Mouse (Mus musculus): Measurements from ENCODE around the gene Gm11568. TPM values are rescaled to one million over a fixed set of nuclear protein-coding genes. Genes with fewer than 3 reads are reported as not detected.

The Gm11568 gene
- polyA plus RNA-seq, 1 experiment, result not detected

GRCm38 (mm10) chr11:99907620-99908019, 49.9 kb downstream of the Gm11568 start, which contains the start of gene Krtap31-1:
TSS of gene Krtap31-1 (plus strand) at chr11:99907920.
- TF ChIP-seq CTCF (IDR thresholded peaks at IDR 0.05; ENCODE audit: insufficient read depth, low read depth, low read length), result no peak
- no peak for TF ChIP-seq POLR2A (IDR thresholded peaks at IDR 0.05; ENCODE audit: insufficient read depth, low read depth, low read length)
- no peak within 1 kb of the TSS for H3K27ac ChIP-seq (ENCODE audit: insufficient read depth, low read depth, low read length)
- 91% methylated on average over 2 of the region's 2 CpGs for WGBS
- H3K4me3 ChIP-seq (ENCODE audit: insufficient read depth, low read depth, low read length), result no peak within 1 kb of the TSS
- no peaks in the 10 kb centered on the region for H3K4me1 ChIP-seq (ENCODE audit: control insufficient read depth, insufficient read depth, low read length)

Other genes with a start within 250 kb of the Gm11568 start
- gene Gm11937, start 247.7 kb upstream of the Gm11568 start, polyA plus RNA-seq (2012; ENCODE audit: insufficient read depth, insufficient read length, low replicate concordance, missing spikeins), result not detected in 2 replicates
- not detected in 2 replicates for gene Krtap2-4, start 243.1 kb upstream of the Gm11568 start, polyA plus RNA-seq (2012; ENCODE audit: insufficient read depth, insufficient read length, low replicate concordance, missing spikeins)
- not detected in 2 replicates for gene Gm11562, start 237.5 kb upstream of the Gm11568 start, polyA plus RNA-seq (2012; ENCODE audit: insufficient read depth, insufficient read length, low replicate concordance, missing spikeins)
- not detected in 2 replicates for gene Krtap4-1, start 229.7 kb upstream of the Gm11568 start, polyA plus RNA-seq (2012; ENCODE audit: insufficient read depth, insufficient read length, low replicate concordance, missing spikeins)
- not detected in 2 replicates for gene Krtap4-2, start 222.8 kb upstream of the Gm11568 start, polyA plus RNA-seq (2012; ENCODE audit: insufficient read depth, insufficient read length, low replicate concordance, missing spikeins)
- not detected in 2 replicates for gene Krtap4-7, start 213.8 kb upstream of the Gm11568 start, polyA plus RNA-seq (2012; ENCODE audit: insufficient read depth, insufficient read length, low replicate concordance, missing spikeins)
- not detected in 2 replicates for gene Gm11555, start 207.7 kb upstream of the Gm11568 start, polyA plus RNA-seq (2012; ENCODE audit: insufficient read depth, insufficient read length, low replicate concordance, missing spikeins)
- not detected in 2 replicates for gene Gm11563, start 199.0 kb upstream of the Gm11568 start, polyA plus RNA-seq (2012; ENCODE audit: insufficient read depth, insufficient read length, low replicate concordance, missing spikeins)
- gene Krtap4-6, start 192.0 kb upstream of the Gm11568 start, polyA plus RNA-seq (2012; ENCODE audit: insufficient read depth, insufficient read length, low replicate concordance, missing spikeins), result not detected in 2 replicates
- not detected in 2 replicates for gene Gm14190, start 167.2 kb upstream of the Gm11568 start, polyA plus RNA-seq (2012; ENCODE audit: insufficient read depth, insufficient read length, low replicate concordance, missing spikeins)
- not detected in 2 replicates for gene Gm14180, start 123.6 kb upstream of the Gm11568 start, polyA plus RNA-seq (2012; ENCODE audit: insufficient read depth, insufficient read length, low replicate concordance, missing spikeins)
- not detected in 2 replicates for gene Gm11595, start 85.0 kb upstream of the Gm11568 start, polyA plus RNA-seq (2012; ENCODE audit: insufficient read depth, insufficient read length, low replicate concordance, missing spikeins)
- gene Krtap4-8, start 77.2 kb upstream of the Gm11568 start, polyA plus RNA-seq (2012; ENCODE audit: insufficient read depth, insufficient read length, low replicate concordance, missing spikeins), result not detected in 2 replicates
- not detected in 2 replicates for gene Krtap4-9, start 72.7 kb upstream of the Gm11568 start, polyA plus RNA-seq (2012; ENCODE audit: insufficient read depth, insufficient read length, low replicate concordance, missing spikeins)
- not detected in 2 replicates for gene Gm11596, start 64.5 kb upstream of the Gm11568 start, polyA plus RNA-seq (2012; ENCODE audit: insufficient read depth, insufficient read length, low replicate concordance, missing spikeins)
- not detected in 2 replicates for gene Gm11569, start 59.0 kb upstream of the Gm11568 start, polyA plus RNA-seq (2012; ENCODE audit: insufficient read depth, insufficient read length, low replicate concordance, missing spikeins)
- gene Gm11554, start 53.5 kb upstream of the Gm11568 start, polyA plus RNA-seq (2012; ENCODE audit: insufficient read depth, insufficient read length, low replicate concordance, missing spikeins), result not detected in 2 replicates
- not detected in 2 replicates for gene Krtap4-13, start 48.0 kb upstream of the Gm11568 start, polyA plus RNA-seq (2012; ENCODE audit: insufficient read depth, insufficient read length, low replicate concordance, missing spikeins)
- gene Gm11564, start 42.3 kb upstream of the Gm11568 start, polyA plus RNA-seq (2012; ENCODE audit: insufficient read depth, insufficient read length, low replicate concordance, missing spikeins), result not detected in 2 replicates
- gene 2300003K06Rik, start 19.9 kb upstream of the Gm11568 start, polyA plus RNA-seq (2012; ENCODE audit: insufficient read depth, insufficient read length, low replicate concordance, missing spikeins), result not detected in 2 replicates
- not detected in 2 replicates for gene Krtap4-16, start 6.3 kb upstream of the Gm11568 start, polyA plus RNA-seq (2012; ENCODE audit: insufficient read depth, insufficient read length, low replicate concordance, missing spikeins)
- not detected in 2 replicates for gene Gm11559, start 6.6 kb downstream of the Gm11568 start, polyA plus RNA-seq (2012; ENCODE audit: insufficient read depth, insufficient read length, low replicate concordance, missing spikeins)
- gene Krtap9-1, start 15.5 kb downstream of the Gm11568 start, polyA plus RNA-seq (2012; ENCODE audit: insufficient read depth, insufficient read length, low replicate concordance, missing spikeins), result not detected in 2 replicates
- gene Gm11567, start 21.3 kb downstream of the Gm11568 start, polyA plus RNA-seq (2012; ENCODE audit: insufficient read depth, insufficient read length, low replicate concordance, missing spikeins), result not detected in 2 replicates
- not detected in 2 replicates for gene Krtap31-1, start 50.0 kb downstream of the Gm11568 start, polyA plus RNA-seq (2012; ENCODE audit: insufficient read depth, insufficient read length, low replicate concordance, missing spikeins)
- gene Gm11565, start 56.8 kb downstream of the Gm11568 start, polyA plus RNA-seq (2012; ENCODE audit: insufficient read depth, insufficient read length, low replicate concordance, missing spikeins), result not detected in 2 replicates
- not detected in 2 replicates for gene Krtap31-2, start 78.4 kb downstream of the Gm11568 start, polyA plus RNA-seq (2012; ENCODE audit: insufficient read depth, insufficient read length, low replicate concordance, missing spikeins)
- gene Krtap9-5, start 90.6 kb downstream of the Gm11568 start, polyA plus RNA-seq (2012; ENCODE audit: insufficient read depth, insufficient read length, low replicate concordance, missing spikeins), result not detected in 2 replicates
- gene Krtap29-1, start 121.1 kb downstream of the Gm11568 start, polyA plus RNA-seq (2012; ENCODE audit: insufficient read depth, insufficient read length, low replicate concordance, missing spikeins), result not detected in 2 replicates
- not detected in 2 replicates for gene Krtap16-1, start 128.7 kb downstream of the Gm11568 start, polyA plus RNA-seq (2012; ENCODE audit: insufficient read depth, insufficient read length, low replicate concordance, missing spikeins)
- gene Krtap17-1, start 136.1 kb downstream of the Gm11568 start, polyA plus RNA-seq (2012; ENCODE audit: insufficient read depth, insufficient read length, low replicate concordance, missing spikeins), result not detected in 2 replicates
- not detected in 2 replicates for gene Krt33a, start 158.3 kb downstream of the Gm11568 start, polyA plus RNA-seq (2012; ENCODE audit: insufficient read depth, insufficient read length, low replicate concordance, missing spikeins)
- not detected in 2 replicates for gene Krt33b, start 172.0 kb downstream of the Gm11568 start, polyA plus RNA-seq (2012; ENCODE audit: insufficient read depth, insufficient read length, low replicate concordance, missing spikeins)
- gene Krt34, start 183.6 kb downstream of the Gm11568 start, polyA plus RNA-seq (2012; ENCODE audit: insufficient read depth, insufficient read length, low replicate concordance, missing spikeins), result not detected in 2 replicates
- gene Krt31, start 192.6 kb downstream of the Gm11568 start, polyA plus RNA-seq (2012; ENCODE audit: insufficient read depth, insufficient read length, low replicate concordance, missing spikeins), result not detected in 2 replicates
- gene Krt32, start 230.3 kb downstream of the Gm11568 start, polyA plus RNA-seq (2012; ENCODE audit: insufficient read depth, insufficient read length, low replicate concordance, missing spikeins), result not detected in 2 replicates
- not detected in 2 replicates for gene Krt35, start 238.3 kb downstream of the Gm11568 start, polyA plus RNA-seq (2012; ENCODE audit: insufficient read depth, insufficient read length, low replicate concordance, missing spikeins)
- not detected in 2 replicates for gene Krt36, start 247.7 kb downstream of the Gm11568 start, polyA plus RNA-seq (2012; ENCODE audit: insufficient read depth, insufficient read length, low replicate concordance, missing spikeins)

Data from olfactory bulb, adult 2 months (tissue).